Comparison of ENCODE assay signal across 25 mouse cellular contexts in genomic region chr15:5872042-5872441, GRCm38 (mm10).
A peak's percentile ranks its signal among the peaks of the same experiment; 100 is the strongest.
DNase-seq lines count a peak whose midpoint lies in the region; ATAC-seq and TF ChIP-seq lines count a peak whose summit lies in the region.
"Had no signal": no experiment of that assay in that cellular context is flagged by ENCODE, and none has a peak within 500 bp of the region (broad histone marks: within the 10 kb centered on the region; RNA-seq: fewer than 3 reads in every experiment).

No protein-coding gene starts in this region.

- TF ChIP-seq EP300 in MEL (IDR thresholded peaks at IDR 0.05; ENCODE audit: low read depth in 1 of 2, low read length in 2 of 2), result no peak

- no peak overlapping the region for H3K4me3 ChIP-seq in liver, adult 2 months (ENCODE audit: insufficient read depth, low read depth, low read length)
- H3K4me3 ChIP-seq in liver, embryonic 12.5 days, result no peak overlapping the region
- no peak overlapping the region for H3K4me3 ChIP-seq in MEL (ENCODE audit: control insufficient read depth in 1 of 2, insufficient read depth in 1 of 2, low read depth in 2 of 2, low read length in 2 of 2)
- H3K4me3 ChIP-seq in hindbrain, embryonic 10.5 days, result no peak overlapping the region
- H3K4me3 ChIP-seq in cerebellum, adult 2 months (replicated peaks; ENCODE audit: insufficient read depth, low read depth, low read length), result no peak overlapping the region
- H3K4me3 ChIP-seq: forebrain, embryonic 10.5 days; forebrain, embryonic 13.5 days; heart, adult 2 months; heart, embryonic 10.5 days; heart, embryonic 13.5 days; hindbrain, embryonic 12.5 days; hindbrain, embryonic 15.5 days; intestine, embryonic 15.5 days had no signal

- H3K9ac ChIP-seq in liver, adult 2 months (ENCODE audit: low read depth, low read length), result no peak overlapping the region
- no peak overlapping the region for H3K9ac ChIP-seq in liver, embryonic 12.5 days
- H3K9ac ChIP-seq in MEL (ENCODE audit: control insufficient read depth, low read depth, low read length, poor library complexity, severe bottlenecking), result no peak overlapping the region
- H3K9ac ChIP-seq: forebrain, embryonic 13.5 days; heart, embryonic 13.5 days; hindbrain, embryonic 12.5 days; hindbrain, embryonic 15.5 days; intestine, embryonic 15.5 days had no signal

- no peak for TF ChIP-seq RAD21 in MEL (IDR thresholded peaks at IDR 0.05; ENCODE audit: low read depth, low read length)

- H3K4me2 ChIP-seq in liver, embryonic 12.5 days, result no peak overlapping the region
- H3K4me2 ChIP-seq: forebrain, embryonic 13.5 days; heart, embryonic 13.5 days; hindbrain, embryonic 12.5 days; hindbrain, embryonic 15.5 days; intestine, embryonic 15.5 days had no signal

- no peak for TF ChIP-seq POLR2A in liver, adult 2 months (IDR thresholded peaks at IDR 0.05; ENCODE audit: extremely low read depth, insufficient read depth, low read length)
- no peak for TF ChIP-seq POLR2A in MEL (IDR thresholded peaks at IDR 0.05; ENCODE audit: control insufficient read depth in 1 of 2, insufficient read depth in 1 of 2, low read depth in 1 of 2, low read length in 2 of 2, poor library complexity in 1 of 2)
- no peak for TF ChIP-seq POLR2A in cerebellum, adult 2 months (IDR thresholded peaks at IDR 0.05; ENCODE audit: borderline replicate concordance, insufficient read depth, low read length)

- no peak for TF ChIP-seq CTCF in liver, adult 2 months (IDR thresholded peaks at IDR 0.05; ENCODE audit: low read depth, low read length)
- TF ChIP-seq CTCF in MEL (IDR thresholded peaks at IDR 0.05 in 2 of 3, conservative IDR thresholded peaks at IDR 0.05 in 1 of 3; ENCODE audit: control insufficient read depth in 1 of 3, insufficient read depth in 1 of 3, low read depth in 2 of 3, low read length in 3 of 3, poor library complexity in 1 of 3, severe bottlenecking in 1 of 3), result no peak
- TF ChIP-seq CTCF in cerebellum, adult 2 months (IDR thresholded peaks at IDR 0.05; ENCODE audit: borderline replicate concordance, insufficient read depth, low read depth, low read length), result no peak

- no peaks in the 10 kb centered on the region for H3K36me3 ChIP-seq in liver, adult 2 months (ENCODE audit: control insufficient read depth, insufficient read depth, low read length)
- H3K36me3 ChIP-seq in liver, embryonic 12.5 days, result no peaks in the 10 kb centered on the region
- no peaks in the 10 kb centered on the region for H3K36me3 ChIP-seq in MEL (ENCODE audit: control insufficient read depth in 1 of 2, insufficient read depth in 2 of 2, low read length in 2 of 2)
- H3K36me3 ChIP-seq in hindbrain, embryonic 10.5 days, result no peaks in the 10 kb centered on the region
- H3K36me3 ChIP-seq: forebrain, embryonic 10.5 days; heart, embryonic 10.5 days; heart, embryonic 13.5 days; hindbrain, embryonic 12.5 days; hindbrain, embryonic 15.5 days; intestine, embryonic 15.5 days had no signal

- no peaks in the 10 kb centered on the region for H3K4me1 ChIP-seq in liver, adult 2 months (ENCODE audit: control insufficient read depth, insufficient read depth, low read length)
- no peaks in the 10 kb centered on the region for H3K4me1 ChIP-seq in liver, embryonic 12.5 days
- no peaks in the 10 kb centered on the region for H3K4me1 ChIP-seq in MEL (ENCODE audit: control insufficient read depth in 1 of 2, insufficient read depth in 2 of 2, low read length in 2 of 2)
- H3K4me1 ChIP-seq in hindbrain, embryonic 10.5 days (replicated peaks), result no peaks in the 10 kb centered on the region
- no peaks in the 10 kb centered on the region for H3K4me1 ChIP-seq in cerebellum, adult 2 months (ENCODE audit: control insufficient read depth, insufficient read depth, low read length)
- H3K4me1 ChIP-seq: forebrain, embryonic 10.5 days; forebrain, embryonic 13.5 days; hindbrain, embryonic 12.5 days; hindbrain, embryonic 15.5 days; intestine, embryonic 15.5 days had no signal

- WGBS in liver, adult 2 months, result 75% methylated on average over 3 of the region's 3 CpGs
- WGBS in liver, embryonic 12.5 days (ENCODE audit: insufficient replicate concordance), result 43% methylated on average over 3 of the region's 3 CpGs
- WGBS in hindbrain, embryonic 10.5 days, result 91% methylated on average over 3 of the region's 3 CpGs
- 90% methylated on average over 3 of the region's 3 CpGs for WGBS in cerebellum, adult 2 months

- H3K79me2 ChIP-seq in liver, adult 2 months (ENCODE audit: control insufficient read depth, insufficient read depth, low read length), result no peaks in the 10 kb centered on the region
- H3K79me2 ChIP-seq in MEL (ENCODE audit: control insufficient read depth, insufficient read depth, low read length, poor library complexity), result no peaks in the 10 kb centered on the region

- DNase-seq in liver, adult 2 months (ENCODE audit: extremely low read depth, low read depth, low spot score), result peak; percentile 21
- peak; percentile 19 for DNase-seq in MEL (ENCODE audit: low read depth, low spot score)
- DNase-seq in left cerebral cortex, adult 18-20 months (ENCODE audit: low spot score in 2 of 2), result no peak
- no peak for DNase-seq in hindbrain, embryonic 10.5 days (ENCODE audit: low spot score)
- no peak for DNase-seq in cerebellum, adult 2 months
- DNase-seq: adrenal gland, adult 2 months; adrenal gland, postnatal 14 days; cerebellum, adult 11-12 months; cerebellum, adult 9-10 months; cerebellum, postnatal 25 days; gastrocnemius, postnatal 10 days; heart, adult 2 months; heart, postnatal 14 days; heart, postnatal 4 days had no signal

- H3K27me3 ChIP-seq in liver, adult 2 months (ENCODE audit: control insufficient read depth, insufficient read depth, low read length), result no peaks in the 10 kb centered on the region
- no peaks in the 10 kb centered on the region for H3K27me3 ChIP-seq in liver, embryonic 12.5 days (replicated peaks)
- no peaks in the 10 kb centered on the region for H3K27me3 ChIP-seq in MEL (ENCODE audit: control insufficient read depth in 1 of 2, insufficient read depth in 2 of 2, low read length in 2 of 2)
- H3K27me3 ChIP-seq in hindbrain, embryonic 10.5 days (ENCODE audit: insufficient read depth, poor library complexity, severe bottlenecking), result no peaks in the 10 kb centered on the region
- no peaks in the 10 kb centered on the region for H3K27me3 ChIP-seq in cerebellum, adult 2 months (ENCODE audit: control insufficient read depth, insufficient read depth, low read length)
- H3K27me3 ChIP-seq: forebrain, embryonic 13.5 days; heart, embryonic 13.5 days; hindbrain, embryonic 12.5 days; hindbrain, embryonic 15.5 days; intestine, embryonic 15.5 days had no signal

- no peak overlapping the region for H3K27ac ChIP-seq in liver, adult 2 months (replicated peaks; ENCODE audit: insufficient read depth, low read depth, low read length)
- no peak overlapping the region for H3K27ac ChIP-seq in liver, embryonic 12.5 days
- H3K27ac ChIP-seq in MEL (ENCODE audit: control insufficient read depth, low read depth, low read length), result no peak overlapping the region
- no peak overlapping the region for H3K27ac ChIP-seq in hindbrain, embryonic 10.5 days
- H3K27ac ChIP-seq in cerebellum, adult 2 months (ENCODE audit: insufficient read depth, low read length), result no peak overlapping the region
- H3K27ac ChIP-seq: forebrain, embryonic 10.5 days; forebrain, embryonic 13.5 days; heart, adult 2 months; heart, embryonic 10.5 days; heart, embryonic 13.5 days; hindbrain, embryonic 12.5 days; hindbrain, embryonic 15.5 days; intestine, embryonic 15.5 days had no signal

- no peaks in the 10 kb centered on the region for H3K9me3 ChIP-seq in liver, embryonic 12.5 days (replicated peaks)
- no peaks in the 10 kb centered on the region for H3K9me3 ChIP-seq in MEL (replicated peaks; ENCODE audit: insufficient read depth, low read length)
- no peaks in the 10 kb centered on the region for H3K9me3 ChIP-seq in hindbrain, embryonic 10.5 days
- H3K9me3 ChIP-seq: forebrain, embryonic 10.5 days; forebrain, embryonic 13.5 days; heart, embryonic 10.5 days; heart, embryonic 13.5 days; hindbrain, embryonic 12.5 days; hindbrain, embryonic 15.5 days; intestine, embryonic 15.5 days had no signal

- no peak for ATAC-seq in liver, embryonic 12.5 days
- peak; percentile 69 for ATAC-seq in common myeloid progenitor, adult 5-6 weeks (replicated peaks; ENCODE audit: low read depth, poor library complexity, severe bottlenecking)
- peak; percentile 84 for ATAC-seq in megakaryocyte progenitor cell, adult 5-6 weeks (replicated peaks; ENCODE audit: poor library complexity)
- ATAC-seq: forebrain, embryonic 13.5 days; forebrain, embryonic 16.5 days; intestine, embryonic 15.5 days had no signal

TF ChIP-seq in MEL, 35 proteins besides CTCF, POLR2A, EP300 and RAD21:
- TF ChIP-seq USF1 (IDR thresholded peaks at IDR 0.05; ENCODE audit: low read depth, low read length), result no peak
- no peak for TF ChIP-seq POLR2AphosphoS5 (IDR thresholded peaks at IDR 0.05; ENCODE audit: borderline replicate concordance, low read depth, low read length)
- TF ChIP-seq SIN3A (IDR thresholded peaks at IDR 0.05; ENCODE audit: low read length), result no peak

Comparison
In these comparisons a context has a peak if more than half of its experiments do, and no peak if none do; other contexts are left out.
1. DNase-seq: peak in liver, adult 2 months (single experiment) and MEL (single experiment); none in left cerebral cortex, adult 18-20 months (0 of 2), hindbrain, embryonic 10.5 days (single experiment) and cerebellum, adult 2 months (0 of 2).